Mouse (Mus musculus) small intestine, adult 2 months (tissue): ENCODE data around the gene Dbp. TPM values are rescaled to one million over a fixed set of nuclear protein-coding genes. Genes with fewer than 3 reads are reported as not detected.
"Not testable (repeated sequence)": the region's sequence is repeated elsewhere in the genome, so short reads cannot be mapped to it uniquely, and the experiment has no call there.

ENCODE experiments used
- H3K27ac ChIP-seq: fragments of 200-500 bp; 2 replicates; pipeline ENCODE4 v1.5.1; 2012; ENCODE audit warnings: low read depth, low read length, control low read depth, inconsistent platforms; ENCODE audit not compliant: insufficient read depth
- H3K27me3 ChIP-seq: fragments of 200-500 bp; 2 replicates; pipeline ENCODE4 v1.6.1; 2012; ENCODE audit warnings: mild to moderate bottlenecking, moderate library complexity, low read length, inconsistent platforms; ENCODE audit not compliant: control insufficient read depth, insufficient read depth
- H3K36me3 ChIP-seq: fragments of 200-500 bp; 2 replicates; pipeline ENCODE4 v1.6.1; 2012; ENCODE audit warnings: mild to moderate bottlenecking, low read length, control low read depth, inconsistent platforms; ENCODE audit not compliant: control insufficient read depth, insufficient read depth
- H3K4me1 ChIP-seq: fragments of 200-500 bp; 2 replicates; pipeline ENCODE4 v1.6.1; 2012; ENCODE audit warnings: low read length, inconsistent platforms, mixed read lengths; ENCODE audit not compliant: control insufficient read depth, insufficient read depth, insufficient read length
- H3K4me3 ChIP-seq: fragments of 200-500 bp; 2 replicates; pipeline ENCODE4 v1.5.1; 2012; ENCODE audit warnings: low read depth, mild to moderate bottlenecking, control low read depth, inconsistent platforms, low read length, moderate library complexity
- CTCF ChIP-seq: fragments of 200-500 bp; IDR thresholded peaks from 2 replicates; pipeline ENCODE4 v1.5.1; 2012; ENCODE audit warnings: low read depth, mild to moderate bottlenecking, control low read depth, inconsistent platforms, low read length, moderate library complexity, mixed read lengths; ENCODE audit not compliant: insufficient replicate concordance, insufficient read length; ENCODE audit errors: extremely low read depth
- POLR2A ChIP-seq: fragments of 200-500 bp; IDR thresholded peaks from 2 replicates; pipeline ENCODE4 v1.6.1; 2012; ENCODE audit warnings: low read depth, mild to moderate bottlenecking, control low read depth, inconsistent platforms, low read length, moderate library complexity
- WGBS: fragments of 180-500 bp; shearing (Covaris S2); methylation state at CpG from one replicate; pipeline ENCODE4 v1.1.7; 2018; 5-methylcytosine and 5-hydroxymethylcytosine counted together
- polyA plus RNA-seq: library from polyadenylated mRNA; depleted of rRNA; stranded (reverse); fragments of >200 nt; gene quantifications from 2 replicates; pipeline ENCODE4 v1.2.3, GENCODE M21; 2012; rRNA removed

Gene Dbp
- polyA plus RNA-seq = 8.9 and 13.1 TPM in 2 replicates

DNA sequence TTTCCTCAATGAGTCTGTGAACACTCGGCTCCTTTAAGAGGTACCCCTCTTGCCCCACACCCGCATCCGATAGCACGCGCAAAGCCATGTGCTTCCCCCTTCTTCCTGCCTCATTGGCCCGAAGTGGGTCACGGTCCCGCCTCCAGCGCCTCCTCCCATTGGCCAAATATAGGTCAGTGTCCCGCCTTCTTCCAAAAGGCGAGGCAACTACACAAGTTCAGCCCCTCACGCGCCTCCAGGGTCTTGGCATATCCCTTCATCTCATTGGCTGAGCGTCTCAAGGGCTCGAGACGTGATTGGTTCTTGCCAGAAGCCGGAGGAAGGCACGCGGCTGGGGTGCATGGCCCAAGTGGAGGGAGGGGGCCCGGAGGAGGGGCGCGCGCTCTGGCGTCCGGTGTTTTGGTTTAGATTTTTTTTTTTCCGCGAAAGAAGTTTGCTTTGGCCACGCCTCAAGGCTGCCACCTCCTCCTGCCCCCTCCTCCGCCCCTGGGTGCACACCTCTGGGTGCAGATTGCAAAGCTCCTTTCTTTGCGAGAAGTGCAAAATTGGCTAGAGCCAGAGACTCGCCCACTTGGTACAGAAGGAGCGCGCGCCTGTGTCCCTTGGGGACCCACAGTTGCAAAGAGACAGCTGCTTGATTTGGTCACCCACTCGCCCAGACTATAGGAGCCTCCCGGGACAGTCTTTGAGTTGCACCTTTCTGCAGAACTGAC lies at the start of gene Dbp:
Gene Dbp, plus strand, starts transcription at position 359 of the 713 bp plus-strand sequence.
- WGBS = under 1% methylated on average over 36 of the region's 36 CpGs
- H3K4me1 ChIP-seq = peaks cover 33% of the 10 kb centered on the region

GRCm38 (mm10) chr7:45660746-45661478 lies 44.0 kb upstream of the Dbp start:
- Histone ChIP-seq H3K27ac (no peak overlapping the region), H3K4me3 (no peak overlapping the region), H3K27me3 (peaks cover 40% of the 10 kb centered on the region), H3K36me3 (no peaks in the 10 kb centered on the region), H3K4me1 (no peaks in the 10 kb centered on the region)
- TF ChIP-seq CTCF (no peak), POLR2A (no peak)
- WGBS = 77% methylated on average over 11 of the region's 11 CpGs

More for the DNA sequence above, at the start of gene Dbp:
- H3K36me3 ChIP-seq = peaks cover 18% of the 10 kb centered on the region
- H3K27ac ChIP-seq = peak within 1 kb of the TSS; percentile 99
- H3K27me3 ChIP-seq = peaks cover 7% of the 10 kb centered on the region
- peak within 1 kb of the TSS; percentile 92 for H3K4me3 ChIP-seq
- TF ChIP-seq CTCF = no peak
- peak; percentile 89 for TF ChIP-seq POLR2A

GRCm38 (mm10) chr7:45661702-45662101 lies 43.2 kb upstream of the Dbp start:
- not testable (repeated sequence) for H3K4me1 ChIP-seq, H3K27ac ChIP-seq, H3K36me3 ChIP-seq, H3K4me3 ChIP-seq
- WGBS = 89% methylated on average over 6 of the region's 6 CpGs
- peaks cover 45% of the 10 kb centered on the region for H3K27me3 ChIP-seq

DNA sequence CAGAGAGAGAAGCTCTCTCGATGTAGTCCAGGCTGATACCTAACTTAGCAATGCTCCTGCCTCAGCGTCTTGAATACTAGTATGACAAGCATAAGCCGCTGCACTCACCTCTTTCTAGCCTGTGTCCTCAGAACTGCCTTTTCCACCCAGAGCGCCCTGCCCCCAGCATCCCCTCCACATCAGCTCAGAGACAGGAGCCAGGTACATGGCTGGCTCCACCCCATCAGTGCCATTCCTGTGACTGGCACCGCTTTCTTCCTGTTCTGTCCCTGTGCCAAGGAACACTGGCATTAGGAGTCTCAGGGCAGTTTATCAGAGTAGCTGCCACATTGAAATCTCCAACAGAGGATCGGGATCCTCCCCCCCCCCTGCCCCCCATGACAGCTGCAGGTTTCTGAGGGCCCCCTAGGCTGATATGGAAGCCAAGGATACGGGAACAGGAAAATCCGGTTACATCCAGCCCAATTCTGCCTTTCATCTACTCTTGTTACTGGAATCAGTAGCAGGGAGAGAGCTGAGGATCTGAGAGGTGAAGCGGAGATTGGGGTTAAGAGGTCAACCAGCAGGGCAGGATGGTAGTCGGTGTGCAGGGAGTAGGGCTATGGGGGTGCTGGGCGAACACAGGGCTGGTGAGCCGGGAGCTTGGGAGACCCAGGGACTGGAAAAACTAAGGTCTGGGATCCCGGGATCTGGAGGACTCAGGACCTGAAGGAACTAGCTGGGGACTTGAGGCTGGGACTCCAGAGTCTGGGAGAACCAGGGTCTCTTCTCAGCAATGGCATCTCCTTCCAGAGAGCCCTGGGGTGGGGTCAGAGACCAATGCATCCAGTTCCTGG lies 39.4 kb upstream of the Dbp start:
- 32% methylated on average over 13 of the region's 13 CpGs for WGBS
- Histone ChIP-seq H3K27ac (no peak overlapping the region), H3K4me1 (peaks cover 2% of the 10 kb centered on the region; the same call in 1 of the 2 replicates), H3K36me3 (no peaks in the 10 kb centered on the region), H3K4me3 (peak overlapping the region; percentile 32), H3K27me3 (peaks cover 44% of the 10 kb centered on the region)
- TF ChIP-seq CTCF = no peak
- TF ChIP-seq POLR2A = no peak

GRCm38 (mm10) chr7:45666161-45666560 lies 38.7 kb upstream of the Dbp start, which contains the start of gene Fut2:
Gene Fut2, minus strand, starts transcription at chr7:45666394.
- H3K4me1 ChIP-seq = peaks cover 2% of the 10 kb centered on the region; the same call in 1 of the 2 replicates
- H3K27me3 ChIP-seq = peaks cover 47% of the 10 kb centered on the region
- no peaks in the 10 kb centered on the region for H3K36me3 ChIP-seq
- 39% methylated on average over 7 of the region's 7 CpGs for WGBS
- no peak for TF ChIP-seq POLR2A
- H3K4me3 ChIP-seq = peak within 1 kb of the TSS; percentile 32
- no peak within 1 kb of the TSS for H3K27ac ChIP-seq

GRCm38 (mm10) chr7:45667761-45668160 lies 37.1 kb upstream of the Dbp start:
- TF ChIP-seq CTCF = no peak
- TF ChIP-seq POLR2A = no peak
- H3K27me3 ChIP-seq = peaks cover 58% of the 10 kb centered on the region
- H3K36me3 ChIP-seq = no peaks in the 10 kb centered on the region
- H3K27ac ChIP-seq = no peak overlapping the region
- no peak overlapping the region for H3K4me3 ChIP-seq
- 58% methylated on average over 14 of the region's 14 CpGs for WGBS
- H3K4me1 ChIP-seq = peaks cover 2% of the 10 kb centered on the region; the same call in 1 of the 2 replicates

DNA sequence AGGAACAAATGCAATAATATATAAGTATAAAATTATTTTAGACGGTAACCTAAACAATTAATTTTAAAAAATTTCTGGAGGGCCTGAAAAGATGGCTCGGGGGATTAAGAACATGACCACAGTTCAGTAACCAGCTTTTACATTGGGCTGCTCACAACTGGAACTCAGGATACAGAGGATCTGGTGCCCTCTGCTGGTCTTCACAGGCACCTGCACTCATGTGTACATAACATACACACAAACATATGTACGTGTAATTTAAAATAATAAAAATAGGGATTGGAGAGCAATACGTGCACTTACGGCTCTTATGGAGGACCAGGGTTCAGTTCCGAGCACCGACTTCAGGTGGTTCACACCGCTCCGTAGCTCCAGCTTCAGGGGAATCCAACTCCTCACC lies 36.0 kb upstream of the Dbp start:
- no peaks in the 10 kb centered on the region for H3K36me3 ChIP-seq
- no peak for TF ChIP-seq POLR2A
- peak; percentile 15; the same call in 1 of the 2 replicates for TF ChIP-seq CTCF
- peaks cover 58% of the 10 kb centered on the region for H3K27me3 ChIP-seq
- WGBS = 95% methylated on average over 9 of the region's 9 CpGs
- H3K4me1 ChIP-seq = peaks cover 2% of the 10 kb centered on the region; the same call in 1 of the 2 replicates
- no peak overlapping the region for H3K4me3 ChIP-seq
- H3K27ac ChIP-seq = no peak overlapping the region
